Mouse (Mus musculus) heart, adult 2 months (tissue): Measurements from ENCODE around the gene Cdk16.

Source experiments
- CTCF ChIP-seq: fragments of 200-600 bp; IDR thresholded peaks from 2 replicates; pipeline ENCODE4 v1.8.1; 2022; ENCODE audit warnings: antibody characterized with exemption, mild to moderate bottlenecking, moderate library complexity
- POLR2A ChIP-seq: fragments of 200-500 bp; IDR thresholded peaks from 2 replicates; pipeline ENCODE4 v1.6.1; 2011; ENCODE audit warnings: mild to moderate bottlenecking, low read depth, low read length, control low read depth; ENCODE audit not compliant: insufficient read depth

- TF ChIP-seq CTCF (no peak), POLR2A (no peak)
Observed at GRCm38 (mm10) chrX:20748829-20749228, 61.1 kb downstream of the Cdk16 start.
